Mouse (Mus musculus): ENCODE data around the gene Lpar1. TPM values are rescaled to one million over a fixed set of nuclear protein-coding genes. Genes with fewer than 3 reads are reported as not detected.
"Not testable (repeated sequence)": the region's sequence is repeated elsewhere in the genome, so short reads cannot be mapped to it uniquely, and the experiment has no call there.

Lpar1 gene
- polyA plus RNA-seq, 1 experiment from 2014 or later = 76.6 TPM

DNA sequence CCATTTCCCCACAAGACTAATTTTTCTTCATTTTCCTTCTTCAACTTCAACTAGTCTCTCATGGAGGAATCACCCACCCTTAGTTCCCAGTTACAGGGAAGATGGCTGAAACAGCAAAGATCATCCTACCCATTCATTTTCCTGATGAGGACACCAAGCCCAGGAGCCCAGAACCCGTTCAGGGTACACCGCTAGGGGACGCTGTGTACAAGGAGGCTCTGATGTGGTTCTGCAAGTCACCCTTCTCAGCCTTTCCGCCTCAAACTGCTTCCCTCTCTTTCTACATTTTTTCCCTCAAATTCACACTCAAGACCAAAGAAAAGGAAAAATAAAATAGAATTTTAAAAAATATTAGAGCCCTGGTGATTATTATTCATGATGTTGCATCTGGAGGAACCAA, 1.9 kb downstream of the Lpar1 start:
- WGBS = 5% methylated on average over 4 of the region's 4 CpGs
- Histone ChIP-seq H3K4me1 (ENCODE audit: control insufficient read depth, insufficient read depth, low read length) (peaks cover 36% of the 10 kb centered on the region), H3K9ac (ENCODE audit: low read length) (peak overlapping the region; percentile 93), H3K9me3 (replicated peaks; ENCODE audit: control insufficient read depth, low read length) (no peaks in the 10 kb centered on the region), H3K36me3 (ENCODE audit: control insufficient read depth, insufficient read depth, low read length) (no peaks in the 10 kb centered on the region), H3K27me3 (ENCODE audit: control insufficient read depth, insufficient read depth, low read length) (no peaks in the 10 kb centered on the region), H3K4me2 (ENCODE audit: low read depth, low read length) (peak overlapping the region; percentile 89), H3K4me3 (replicated peaks; ENCODE audit: low read length) (peak overlapping the region; percentile 85), H3K27ac (ENCODE audit: low read length) (peak overlapping the region; percentile 95)
- ATAC-seq (ENCODE audit: insufficient read depth, low FRiP score) = no peak

DNA sequence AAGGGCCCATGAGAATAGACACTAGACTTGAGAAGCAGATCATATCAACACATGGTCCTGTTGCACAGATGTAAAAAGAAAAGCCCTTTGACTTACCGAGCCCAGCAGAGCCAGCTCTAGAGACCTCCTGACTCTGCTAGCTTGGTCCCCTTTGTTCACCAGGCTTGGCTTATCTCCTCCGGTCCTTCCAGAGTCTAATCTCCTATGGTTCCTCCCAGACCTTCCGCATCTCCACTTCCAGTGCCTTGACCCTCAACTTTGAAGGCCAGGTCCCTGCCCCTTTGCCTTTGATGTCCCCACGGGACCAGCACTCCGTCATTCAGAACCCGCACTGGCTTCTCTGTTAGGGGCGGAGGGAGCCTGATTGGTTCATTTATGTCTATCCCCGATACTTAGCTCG, 6.0 kb downstream of the Lpar1 start:
- WGBS = 75% methylated on average over 9 of the region's 9 CpGs
- no peaks in the 10 kb centered on the region for H3K9me3 ChIP-seq (replicated peaks; ENCODE audit: control insufficient read depth, low read length)
- peak overlapping the region; percentile 30 for H3K27ac ChIP-seq (ENCODE audit: low read length)
- no peaks in the 10 kb centered on the region for H3K27me3 ChIP-seq (ENCODE audit: control insufficient read depth, insufficient read depth, low read length)
- no peak overlapping the region for H3K4me3 ChIP-seq (replicated peaks; ENCODE audit: low read length)
- H3K4me2 ChIP-seq (ENCODE audit: low read depth, low read length) = no peak overlapping the region
- no peak for ATAC-seq (ENCODE audit: insufficient read depth, low FRiP score)
- H3K4me1 ChIP-seq (ENCODE audit: control insufficient read depth, insufficient read depth, low read length) = peaks cover 46% of the 10 kb centered on the region
- H3K9ac ChIP-seq (ENCODE audit: low read length) = no peak overlapping the region
- H3K36me3 ChIP-seq (ENCODE audit: control insufficient read depth, insufficient read depth, low read length) = no peaks in the 10 kb centered on the region

DNA sequence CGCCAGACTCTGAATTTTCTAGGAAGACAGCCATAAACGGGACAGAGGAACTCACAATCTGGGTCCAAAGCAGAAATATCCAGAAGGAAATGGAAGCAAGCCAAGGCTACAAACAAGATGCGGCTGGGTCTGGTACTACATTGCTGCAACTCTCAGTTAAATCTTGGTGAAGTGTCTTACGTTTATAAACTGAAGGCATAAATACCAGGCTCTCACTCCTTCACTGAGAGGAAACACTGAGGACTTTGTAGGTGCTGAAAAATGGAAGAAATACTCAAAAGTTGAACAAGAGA, 6.5 kb downstream of the Lpar1 start:
- H3K9ac ChIP-seq (ENCODE audit: low read length) = no peak overlapping the region
- no peak for ATAC-seq (ENCODE audit: insufficient read depth, low FRiP score)
- H3K36me3 ChIP-seq (ENCODE audit: control insufficient read depth, insufficient read depth, low read length) = no peaks in the 10 kb centered on the region
- H3K9me3 ChIP-seq (replicated peaks; ENCODE audit: control insufficient read depth, low read length) = no peaks in the 10 kb centered on the region
- H3K4me2 ChIP-seq (ENCODE audit: low read depth, low read length) = no peak overlapping the region
- WGBS = 41% methylated on average over 4 of the region's 4 CpGs
- H3K27me3 ChIP-seq (ENCODE audit: control insufficient read depth, insufficient read depth, low read length) = no peaks in the 10 kb centered on the region
- H3K4me3 ChIP-seq (replicated peaks; ENCODE audit: low read length) = no peak overlapping the region
- peak overlapping the region; percentile 30 for H3K27ac ChIP-seq (ENCODE audit: low read length)
- H3K4me1 ChIP-seq (ENCODE audit: control insufficient read depth, insufficient read depth, low read length) = peaks cover 46% of the 10 kb centered on the region

DNA sequence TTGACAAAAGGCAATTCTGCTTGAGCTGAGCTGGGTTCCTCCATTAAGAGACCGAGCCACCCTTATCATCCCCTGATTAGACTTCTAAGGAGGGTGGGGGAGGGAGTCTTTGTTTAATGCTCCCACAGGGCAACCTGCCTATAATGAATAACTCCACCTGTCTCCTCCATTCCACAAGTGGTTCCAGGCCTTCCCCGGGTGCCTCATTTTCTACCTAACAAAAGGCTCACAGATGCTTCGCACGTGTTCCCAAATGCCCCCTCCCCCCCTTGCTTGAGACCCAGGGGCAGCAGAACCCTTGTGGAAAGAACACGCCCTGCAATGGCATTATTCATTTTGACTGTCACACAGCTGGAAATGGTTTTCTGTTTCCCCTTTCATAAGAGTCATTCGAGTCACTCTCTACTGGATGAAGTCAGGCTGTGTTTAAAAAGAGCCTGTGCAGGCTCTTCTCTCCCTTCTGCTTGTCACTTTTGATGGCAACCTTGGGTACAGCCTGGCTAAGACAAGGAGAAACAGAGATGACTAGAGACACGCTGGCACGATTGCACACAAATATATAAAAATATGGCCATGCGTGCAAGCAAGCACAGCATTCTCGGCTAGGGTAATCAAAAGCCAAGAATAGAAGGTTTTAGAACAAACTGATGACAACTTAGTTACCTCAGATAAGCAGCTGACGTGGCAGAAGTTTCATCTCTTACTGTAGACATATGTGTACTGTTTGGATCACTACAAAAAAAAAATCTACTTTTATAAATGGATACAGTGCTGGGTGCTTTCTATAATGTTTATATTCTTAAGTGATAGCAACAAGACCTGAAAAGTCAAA, 7.0 kb downstream of the Lpar1 start:
- H3K27me3 ChIP-seq (ENCODE audit: control insufficient read depth, insufficient read depth, low read length) = no peaks in the 10 kb centered on the region
- ATAC-seq (ENCODE audit: insufficient read depth, low FRiP score) = peak; percentile 83; the same call in 1 of the 2 replicates
- WGBS = 25% methylated on average over 11 of the region's 11 CpGs
- peaks cover 46% of the 10 kb centered on the region for H3K4me1 ChIP-seq (ENCODE audit: control insufficient read depth, insufficient read depth, low read length)
- H3K27ac ChIP-seq (ENCODE audit: low read length) = peak overlapping the region; percentile 30
- H3K4me3 ChIP-seq (replicated peaks; ENCODE audit: low read length) = no peak overlapping the region
- peak overlapping the region; percentile 4; the same call in 1 of the 2 replicates for H3K4me2 ChIP-seq (ENCODE audit: low read depth, low read length)
- H3K9me3 ChIP-seq (replicated peaks; ENCODE audit: control insufficient read depth, low read length) = no peaks in the 10 kb centered on the region
- H3K36me3 ChIP-seq (ENCODE audit: control insufficient read depth, insufficient read depth, low read length) = no peaks in the 10 kb centered on the region
- no peak overlapping the region for H3K9ac ChIP-seq (ENCODE audit: low read length)

DNA sequence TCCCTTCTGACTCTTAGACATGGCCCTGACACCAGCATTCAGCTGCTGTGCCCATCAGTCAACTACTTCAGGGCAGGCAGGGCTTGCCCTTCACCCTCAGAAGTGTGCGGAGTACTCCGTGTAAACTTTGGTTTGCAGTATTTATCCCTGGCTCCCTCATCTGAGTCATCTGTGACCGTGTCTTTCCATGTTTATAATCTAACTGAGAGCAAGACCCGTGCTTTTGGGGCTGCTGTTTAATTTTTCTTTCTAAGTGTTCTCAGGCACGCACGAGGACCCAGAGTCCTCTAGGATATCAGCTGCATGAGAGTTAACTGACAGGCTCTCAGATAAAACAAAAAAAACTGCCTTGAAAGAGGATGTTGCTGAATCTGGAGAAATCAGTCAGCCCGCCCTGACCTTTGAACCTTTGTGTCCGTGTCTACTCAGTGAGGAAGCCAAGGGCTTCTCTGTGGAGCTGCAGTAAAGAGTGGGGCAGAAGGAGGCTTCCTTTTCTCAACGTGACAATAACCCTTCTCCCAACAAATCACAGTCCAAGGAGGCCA, 7.7 kb downstream of the Lpar1 start:
- H3K9ac ChIP-seq (ENCODE audit: low read length) = no peak overlapping the region
- H3K36me3 ChIP-seq (ENCODE audit: control insufficient read depth, insufficient read depth, low read length) = peaks cover 4% of the 10 kb centered on the region; the same call in 1 of the 2 replicates
- peak overlapping the region; percentile 30 for H3K27ac ChIP-seq (ENCODE audit: low read length)
- 10% methylated on average over 9 of the region's 9 CpGs for WGBS
- H3K4me2 ChIP-seq (ENCODE audit: low read depth, low read length) = peak overlapping the region; percentile 4; the same call in 1 of the 2 replicates
- no peaks in the 10 kb centered on the region for H3K9me3 ChIP-seq (replicated peaks; ENCODE audit: control insufficient read depth, low read length)
- H3K4me3 ChIP-seq (replicated peaks; ENCODE audit: low read length) = no peak overlapping the region
- H3K4me1 ChIP-seq (ENCODE audit: control insufficient read depth, insufficient read depth, low read length) = peaks cover 46% of the 10 kb centered on the region
- H3K27me3 ChIP-seq (ENCODE audit: control insufficient read depth, insufficient read depth, low read length) = no peaks in the 10 kb centered on the region
- peak; percentile 48; the same call in 1 of the 2 replicates for ATAC-seq (ENCODE audit: insufficient read depth, low FRiP score)

DNA sequence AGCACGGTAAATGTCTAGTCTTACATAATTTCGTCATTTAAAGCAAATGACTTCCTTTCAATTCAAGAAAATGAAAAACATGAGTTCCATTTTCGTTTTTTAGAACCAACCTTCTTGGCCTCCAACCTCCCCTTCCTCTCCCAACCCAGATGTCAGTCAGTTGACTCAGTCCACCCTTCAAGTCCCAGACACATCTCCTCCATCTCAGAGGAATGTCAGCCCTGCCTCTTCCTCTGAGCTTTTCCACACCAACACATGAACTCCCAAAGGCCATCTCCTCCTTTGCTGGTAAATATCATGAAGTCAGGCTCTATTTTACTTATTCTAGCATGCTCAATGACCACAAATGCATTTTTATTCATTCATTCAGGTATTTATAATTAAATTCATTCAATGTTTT, 10.5 kb downstream of the Lpar1 start:
- no peaks in the 10 kb centered on the region for H3K9me3 ChIP-seq (replicated peaks; ENCODE audit: control insufficient read depth, low read length)
- peaks cover 28% of the 10 kb centered on the region for H3K4me1 ChIP-seq (ENCODE audit: control insufficient read depth, insufficient read depth, low read length)
- H3K27me3 ChIP-seq (ENCODE audit: control insufficient read depth, insufficient read depth, low read length) = no peaks in the 10 kb centered on the region
- no peak for ATAC-seq (ENCODE audit: insufficient read depth, low FRiP score)
- H3K36me3 ChIP-seq (ENCODE audit: control insufficient read depth, insufficient read depth, low read length) = peaks cover 4% of the 10 kb centered on the region; the same call in 1 of the 2 replicates
- no peak overlapping the region for H3K4me2 ChIP-seq (ENCODE audit: low read depth, low read length)
- no peak overlapping the region for H3K27ac ChIP-seq (ENCODE audit: low read length)
- no peak overlapping the region for H3K9ac ChIP-seq (ENCODE audit: low read length)
- WGBS = 84% methylated on average over 3 of the region's 3 CpGs
- H3K4me3 ChIP-seq (replicated peaks; ENCODE audit: low read length) = no peak overlapping the region

DNA sequence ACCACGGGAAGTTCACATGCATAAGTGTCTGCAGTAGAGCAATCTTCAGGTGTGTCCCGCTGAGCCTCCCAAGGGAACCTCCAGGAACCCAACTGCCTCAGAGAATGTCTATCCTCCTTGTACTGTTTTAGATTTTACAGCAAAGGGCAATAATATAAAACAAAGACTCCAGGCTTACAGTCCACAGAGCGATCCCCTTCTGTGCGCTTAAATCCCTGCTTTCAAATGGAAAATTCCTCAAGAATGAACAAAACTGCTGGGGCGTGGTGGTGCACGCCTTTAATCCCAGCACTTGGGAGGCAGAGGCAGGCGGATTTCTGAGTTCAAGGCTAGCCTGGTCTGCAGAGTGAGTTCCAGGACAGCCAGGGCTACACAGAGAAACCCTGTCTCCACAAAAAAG, 11.0 kb downstream of the Lpar1 start:
- WGBS = 90% methylated on average over 7 of the region's 7 CpGs

DNA sequence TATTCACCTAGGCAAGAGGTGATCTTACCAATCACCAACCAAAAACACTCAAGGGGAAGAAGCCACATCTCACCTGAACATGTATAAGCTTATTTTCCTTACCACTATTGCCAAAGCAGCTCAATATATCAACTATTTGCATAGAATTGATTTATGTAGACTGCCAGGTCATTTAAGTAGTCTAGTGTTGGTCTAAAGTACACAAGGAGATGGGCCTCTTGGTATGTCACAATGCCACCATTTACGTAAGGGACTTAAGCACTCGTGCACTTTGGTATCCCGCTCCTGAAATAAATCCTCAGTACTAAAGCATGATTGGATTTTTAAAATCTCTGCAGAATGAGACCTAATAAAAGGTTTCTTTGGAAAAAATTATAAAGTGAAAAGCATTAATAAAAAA, 12.9 kb downstream of the Lpar1 start:
- no peak overlapping the region for H3K4me3 ChIP-seq (replicated peaks; ENCODE audit: low read length)
- peaks cover 11% of the 10 kb centered on the region; the same call in 1 of the 2 replicates for H3K36me3 ChIP-seq (ENCODE audit: control insufficient read depth, insufficient read depth, low read length)
- no peaks in the 10 kb centered on the region for H3K27me3 ChIP-seq (ENCODE audit: control insufficient read depth, insufficient read depth, low read length)
- H3K27ac ChIP-seq (ENCODE audit: low read length) = no peak overlapping the region
- no peaks in the 10 kb centered on the region for H3K9me3 ChIP-seq (replicated peaks; ENCODE audit: control insufficient read depth, low read length)
- peaks cover 7% of the 10 kb centered on the region; the same call in 1 of the 2 replicates for H3K4me1 ChIP-seq (ENCODE audit: control insufficient read depth, insufficient read depth, low read length)
- H3K9ac ChIP-seq (ENCODE audit: low read length) = no peak overlapping the region
- H3K4me2 ChIP-seq (ENCODE audit: low read depth, low read length) = no peak overlapping the region
- ATAC-seq (ENCODE audit: insufficient read depth, low FRiP score) = no peak
- 82% methylated on average over 3 of the region's 3 CpGs for WGBS

More for the DNA sequence above, 11.0 kb downstream of the Lpar1 start:
- not testable (repeated sequence) for H3K9me3 ChIP-seq (replicated peaks; ENCODE audit: control insufficient read depth, low read length); ATAC-seq (ENCODE audit: insufficient read depth, low FRiP score); H3K4me2 ChIP-seq (ENCODE audit: low read depth, low read length); H3K27ac ChIP-seq (ENCODE audit: low read length); H3K4me3 ChIP-seq (replicated peaks; ENCODE audit: low read length); H3K36me3 ChIP-seq (ENCODE audit: control insufficient read depth, insufficient read depth, low read length); H3K9ac ChIP-seq (ENCODE audit: low read length); H3K27me3 ChIP-seq (ENCODE audit: control insufficient read depth, insufficient read depth, low read length)
- H3K4me1 ChIP-seq (ENCODE audit: control insufficient read depth, insufficient read depth, low read length) = peaks cover 24% of the 10 kb centered on the region

DNA sequence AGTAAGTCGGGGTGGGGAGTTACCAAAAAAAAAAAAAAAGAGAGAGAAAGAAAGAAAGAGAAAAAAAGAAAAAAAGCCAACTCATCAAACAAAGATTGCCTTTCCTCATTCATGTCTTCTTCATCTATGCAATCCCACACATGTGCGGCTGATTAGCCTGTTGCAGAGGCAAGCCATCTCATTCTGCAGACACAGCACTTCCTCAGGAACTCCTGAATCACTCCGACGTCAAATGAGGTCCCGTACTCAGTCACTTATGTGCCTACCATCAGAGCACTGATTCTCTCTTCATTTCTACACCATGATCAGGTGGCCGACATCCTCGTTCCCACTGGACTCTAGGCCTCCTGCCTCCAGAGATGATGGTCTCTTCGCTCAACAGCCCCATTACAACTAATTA, 13.3 kb downstream of the Lpar1 start:
- ATAC-seq (ENCODE audit: insufficient read depth, low FRiP score) = no peak
- 82% methylated on average over 8 of the region's 8 CpGs for WGBS
- peaks cover 2% of the 10 kb centered on the region; the same call in 1 of the 2 replicates for H3K4me1 ChIP-seq (ENCODE audit: control insufficient read depth, insufficient read depth, low read length)
- no peak overlapping the region for H3K27ac ChIP-seq (ENCODE audit: low read length)
- no peaks in the 10 kb centered on the region for H3K27me3 ChIP-seq (ENCODE audit: control insufficient read depth, insufficient read depth, low read length)
- no peak overlapping the region for H3K9ac ChIP-seq (ENCODE audit: low read length)
- H3K36me3 ChIP-seq (ENCODE audit: control insufficient read depth, insufficient read depth, low read length) = peaks cover 11% of the 10 kb centered on the region; the same call in 1 of the 2 replicates
- no peak overlapping the region for H3K4me3 ChIP-seq (replicated peaks; ENCODE audit: low read length)
- no peaks in the 10 kb centered on the region for H3K9me3 ChIP-seq (replicated peaks; ENCODE audit: control insufficient read depth, low read length)
- no peak overlapping the region for H3K4me2 ChIP-seq (ENCODE audit: low read depth, low read length)

All from stomach, embryonic 16.5 days (tissue).